Mouse (Mus musculus) midbrain, postnatal 0 days (tissue): ENCODE data around the gene Tex47. TPM values are rescaled to one million over a fixed set of nuclear protein-coding genes. Genes with fewer than 3 reads are reported as not detected.

Experiments used
- ATAC-seq: fragments of 200-750 bp; cut with Nextera tagmentation; 2 replicates; pipeline ENCODE4 v1.8.0; 2017; ENCODE audit warnings: moderate number of reproducible peaks, mild to moderate bottlenecking, moderate TSS enrichment, moderate library complexity; ENCODE audit not compliant: low FRiP score
- DNase-seq: peaks from one replicate; pipeline ENCODE4 v3.0.0-alpha.2; 2015; ENCODE audit warnings: low spot score
- H3K27ac ChIP-seq: fragments of 300-500 bp; sonication (generic); 2 replicates; pipeline ENCODE4 v1.5.1; 2014; ENCODE audit warnings: low read depth, mild to moderate bottlenecking, low read length, mixed read lengths
- H3K27me3 ChIP-seq: fragments of 300-500 bp; sonication (generic); 2 replicates; pipeline ENCODE4 v1.6.1; 2014; ENCODE audit warnings: low read length, control low read depth, mixed read lengths; ENCODE audit not compliant: insufficient read depth
- H3K36me3 ChIP-seq: fragments of 300-500 bp; sonication (generic); 2 replicates; pipeline ENCODE4 v1.6.1; 2014; ENCODE audit warnings: low read length, control low read depth, mixed read lengths; ENCODE audit not compliant: insufficient read depth
- H3K4me1 ChIP-seq: fragments of 300-500 bp; sonication (generic); 2 replicates; pipeline ENCODE4 v1.6.1; 2014; ENCODE audit warnings: mild to moderate bottlenecking, control low read depth, antibody characterized with exemption, low read length, mixed read lengths; ENCODE audit not compliant: insufficient read depth
- H3K4me2 ChIP-seq: fragments of 300-500 bp; sonication (generic); 2 replicates; pipeline ENCODE4 v1.6.1; 2014; ENCODE audit warnings: low read depth, mild to moderate bottlenecking, low read length, mixed read lengths; ENCODE audit not compliant: poor library complexity, severe bottlenecking
- H3K4me3 ChIP-seq: fragments of 300-500 bp; sonication (generic); 2 replicates; pipeline ENCODE4 v1.5.1; 2014; ENCODE audit warnings: low read depth, mild to moderate bottlenecking, low read length, moderate library complexity
- H3K9ac ChIP-seq: fragments of 300-500 bp; sonication (generic); replicated peaks from 2 replicates; pipeline ENCODE4 v1.6.1; 2014; ENCODE audit warnings: mild to moderate bottlenecking, low read length, moderate library complexity, mixed read lengths; ENCODE audit not compliant: poor library complexity, severe bottlenecking
- H3K9me3 ChIP-seq: fragments of 300-500 bp; sonication (generic); 2 replicates; pipeline ENCODE4 v1.6.1; 2016; ENCODE audit warnings: low read length, control low read depth
- CTCF ChIP-seq: IDR thresholded peaks from 2 replicates; pipeline ENCODE4 v1.5.1; 2016; ENCODE audit warnings: antibody characterized with exemption, mild to moderate bottlenecking
- WGBS: fragments of 180-500 bp; shearing (Covaris S2); extraction: QIAGEN DNeasy Blood & Tissue Kit; methylation state at CpG from one replicate; pipeline ENCODE4 v1.1.7; 2014; 5-methylcytosine and 5-hydroxymethylcytosine counted together
- polyA plus RNA-seq: library from polyadenylated mRNA; unstranded; fragments of >200 nt; fragmentation: Nextera tagmentation; extraction: Ambion mirVana; gene quantifications from 2 replicates; pipeline ENCODE4 v1.2.1, GENCODE M21; 2015
- total RNA-seq: library from RNA; depleted of rRNA; stranded (reverse); fragments of >200 nt; gene quantifications from 2 replicates; pipeline ENCODE4 v1.2.3, GENCODE M21; 2014; rRNA removed

Gene Tex47
- not detected in 2 replicates for total RNA-seq
- polyA plus RNA-seq = 0.26 and 0.58 TPM in 2 replicates

DNA sequence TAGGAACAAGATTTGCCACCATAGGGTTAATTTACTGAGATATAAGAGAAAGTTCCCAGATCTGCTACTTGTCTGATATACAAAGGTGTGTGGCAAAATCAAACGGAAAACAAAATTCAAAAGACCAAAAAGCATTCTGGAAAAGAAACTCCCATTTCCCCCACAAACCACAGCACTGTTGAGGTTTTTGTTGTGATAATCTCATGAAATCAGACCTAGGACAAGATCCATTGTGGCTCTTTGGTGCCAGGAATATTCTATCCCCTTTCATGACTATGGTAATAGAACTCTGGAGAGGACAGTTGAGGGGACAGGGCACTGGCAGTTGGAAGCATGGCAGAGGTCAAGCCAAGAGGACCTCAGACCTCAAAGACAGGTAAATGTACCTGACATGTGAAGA lies at the start of gene Tex47:
Tex47 (plus strand) TSS at position 301 of the 400 bp plus-strand sequence.
- Histone ChIP-seq H3K36me3 (no peaks in the 10 kb centered on the region), H3K27me3 (no peaks in the 10 kb centered on the region), H3K9ac (no peak within 1 kb of the TSS), H3K4me3 (no peak within 1 kb of the TSS), H3K4me2 (no peak within 1 kb of the TSS), H3K9me3 (no peaks in the 10 kb centered on the region), H3K27ac (no peak within 1 kb of the TSS), H3K4me1 (no peaks in the 10 kb centered on the region)
- 81% methylated on average over 1 of the region's 1 CpGs for WGBS
- no peak for ATAC-seq
- no peak for DNase-seq
- TF ChIP-seq CTCF = no peak

DNA sequence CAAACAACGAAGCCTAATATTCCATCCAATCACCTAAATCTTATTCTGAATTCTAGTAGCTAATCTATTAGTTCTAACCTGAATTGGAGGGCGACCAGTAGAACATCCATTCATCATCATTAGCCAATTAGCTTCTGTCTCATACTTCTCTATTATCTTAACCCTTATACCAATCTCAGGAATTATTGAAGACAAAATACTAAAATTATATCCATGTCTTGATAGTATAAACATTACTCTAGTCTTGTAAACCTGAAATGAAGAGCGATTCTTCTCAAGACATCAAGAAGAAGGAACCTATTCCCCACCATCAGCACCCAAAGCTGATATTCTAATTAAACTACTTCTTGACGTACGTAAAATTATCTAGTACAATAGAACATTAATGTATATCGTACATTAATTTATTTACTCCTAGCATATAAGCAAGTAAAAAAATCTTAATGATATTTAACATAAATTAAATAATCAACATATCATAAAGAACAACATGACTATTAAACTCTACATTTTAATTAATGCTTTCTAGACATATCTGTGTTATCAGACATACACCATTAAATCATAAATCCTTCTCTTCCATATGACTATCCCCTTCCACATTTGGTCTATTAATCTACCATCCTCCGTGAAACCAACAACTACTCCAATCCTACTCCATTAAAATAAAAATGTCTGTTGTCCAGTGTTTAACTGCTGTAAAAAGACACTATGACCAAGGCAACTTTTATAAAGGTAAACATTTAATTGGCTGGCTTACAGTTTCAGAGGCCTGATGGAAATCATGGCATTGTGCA lies 27.1 kb upstream of the Tex47 start:
- Histone ChIP-seq H3K4me2 (no peak overlapping the region), H3K27me3 (no peaks in the 10 kb centered on the region), H3K36me3 (no peaks in the 10 kb centered on the region), H3K9me3 (no peaks in the 10 kb centered on the region), H3K9ac (no peak overlapping the region), H3K27ac (no peak overlapping the region), H3K4me3 (no peak overlapping the region), H3K4me1 (no peaks in the 10 kb centered on the region)
- TF ChIP-seq CTCF = no peak
- no peak for DNase-seq
- 91% methylated on average over 7 of the region's 7 CpGs for WGBS
- no peak for ATAC-seq

DNA sequence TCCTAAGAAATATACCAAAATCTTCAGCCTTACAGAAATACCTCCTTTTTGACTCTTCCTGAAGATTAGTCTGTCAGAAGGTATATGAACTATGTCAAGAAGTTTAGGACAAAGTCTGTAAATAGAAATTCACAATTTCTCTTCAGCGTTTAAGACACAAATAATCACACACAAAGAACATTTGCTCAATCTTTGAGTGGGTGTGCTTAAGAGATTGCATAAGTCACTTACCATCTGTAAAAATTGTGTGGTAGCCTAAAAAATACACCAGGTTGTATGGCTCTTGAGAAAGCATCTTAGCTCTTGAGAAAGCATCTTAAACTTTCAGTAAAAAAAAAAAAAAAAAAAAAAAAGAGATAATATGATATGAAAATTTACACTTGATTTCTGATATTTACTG lies 19.6 kb upstream of the Tex47 start:
- WGBS = 88% methylated on average over 1 of the region's 1 CpGs
- Histone ChIP-seq H3K27me3 (no peaks in the 10 kb centered on the region), H3K4me2 (no peak overlapping the region), H3K9ac (no peak overlapping the region), H3K4me1 (no peaks in the 10 kb centered on the region), H3K36me3 (no peaks in the 10 kb centered on the region), H3K27ac (no peak overlapping the region), H3K9me3 (no peaks in the 10 kb centered on the region), H3K4me3 (no peak overlapping the region)
- no peak for TF ChIP-seq CTCF
- DNase-seq = no peak
- no peak for ATAC-seq

DNA sequence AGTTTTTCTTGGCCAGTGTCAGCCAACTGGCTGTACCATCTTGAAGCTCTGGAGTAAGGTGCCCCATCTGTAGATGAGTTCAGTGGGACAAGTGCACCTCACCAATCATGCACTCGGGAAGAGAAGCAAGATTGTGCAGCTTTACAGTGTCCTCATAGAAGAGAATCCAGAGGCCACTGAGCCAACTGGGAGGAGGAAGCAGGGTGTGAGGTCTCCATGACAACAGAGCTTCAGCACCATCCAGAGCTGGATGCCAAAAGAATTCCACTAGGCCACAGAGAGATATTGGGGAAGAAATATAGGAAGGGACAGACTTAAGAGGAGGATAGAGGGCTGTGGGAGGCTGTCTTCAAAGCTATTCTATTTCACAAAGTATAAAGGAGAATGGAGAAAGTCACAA lies 950 bp upstream of the Tex47 start:
- ATAC-seq (no peak), DNase-seq (no peak)
- Histone ChIP-seq H3K9me3 (no peaks in the 10 kb centered on the region), H3K27me3 (no peaks in the 10 kb centered on the region), H3K9ac (no peak overlapping the region), H3K4me1 (no peaks in the 10 kb centered on the region), H3K27ac (no peak overlapping the region), H3K4me3 (no peak overlapping the region), H3K4me2 (no peak overlapping the region), H3K36me3 (no peaks in the 10 kb centered on the region)
- WGBS = 45% methylated on average over 1 of the region's 1 CpGs
- TF ChIP-seq CTCF = no peak

DNA sequence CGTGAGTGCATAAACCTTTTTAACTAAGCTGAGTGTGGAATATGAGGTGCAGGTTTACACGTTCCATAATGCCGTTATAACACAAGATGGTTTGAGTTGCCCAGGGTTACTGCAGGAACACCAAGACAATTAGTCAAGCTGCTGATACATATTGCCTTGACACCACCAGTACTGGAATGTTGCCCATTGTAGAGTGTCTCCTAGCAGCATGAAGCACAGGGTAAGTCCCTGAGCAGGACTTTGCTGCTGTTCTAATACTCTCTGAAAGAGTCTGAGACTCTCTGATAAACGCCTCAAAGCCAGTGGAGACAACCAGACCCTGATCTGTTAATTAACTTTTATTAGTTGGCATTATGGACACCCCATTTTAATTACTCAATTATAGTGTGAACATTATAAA lies 21.7 kb downstream of the Tex47 start:
- ATAC-seq (peak; percentile 49; the same call in 1 of the 2 replicates), DNase-seq (peak; percentile 31)
- Histone ChIP-seq H3K4me3 (no peak overlapping the region), H3K9ac (no peak overlapping the region), H3K27ac (no peak overlapping the region), H3K36me3 (no peaks in the 10 kb centered on the region), H3K27me3 (no peaks in the 10 kb centered on the region), H3K9me3 (no peaks in the 10 kb centered on the region), H3K4me2 (no peak overlapping the region), H3K4me1 (no peaks in the 10 kb centered on the region)
- TF ChIP-seq CTCF = no peak
- 62% methylated on average over 4 of the region's 4 CpGs for WGBS

GRCm38 (mm10) chr5:7344145-7345010 lies 40.5 kb downstream of the Tex47 start, which contains the start of gene Zfp804b:
Gene Zfp804b (minus strand): TSS chr5:7344756.
- DNase-seq (peak; percentile 62), ATAC-seq (peak; percentile 87)
- H3K9ac ChIP-seq = peak within 1 kb of the TSS; percentile 55
- no peaks in the 10 kb centered on the region for H3K4me1 ChIP-seq
- H3K27me3 ChIP-seq = no peaks in the 10 kb centered on the region
- peak within 1 kb of the TSS; percentile 62 for H3K4me3 ChIP-seq
- under 1% methylated on average over 47 of the region's 50 CpGs for WGBS
- H3K4me2 ChIP-seq = peak within 1 kb of the TSS; percentile 73
- H3K9me3 ChIP-seq = no peaks in the 10 kb centered on the region
- H3K27ac ChIP-seq = no peak within 1 kb of the TSS
- TF ChIP-seq CTCF = peak; percentile 49; the same call in 1 of the 2 replicates
- H3K36me3 ChIP-seq = no peaks in the 10 kb centered on the region
